Mouse (Mus musculus) ES-E14 (cell line): ENCODE results near the gene Slc44a1.

ENCODE experiments used
- CHD2 ChIP-seq: IDR thresholded peaks from 2 replicates; pipeline ENCODE4 v1.6.1; 2014; ENCODE audit warnings: mild to moderate bottlenecking, low read depth, low read length, inconsistent platforms
- HCFC1 ChIP-seq: IDR thresholded peaks from 2 replicates; pipeline ENCODE4 v1.6.1; 2012; ENCODE audit warnings: low read length, inconsistent platforms, borderline replicate concordance; ENCODE audit not compliant: insufficient read depth
- MAFK ChIP-seq: IDR thresholded peaks from 2 replicates; pipeline ENCODE4 v1.6.1; 2014; ENCODE audit warnings: mild to moderate bottlenecking, low read depth, low read length, inconsistent platforms; ENCODE audit not compliant: insufficient read depth
- ZC3H11A ChIP-seq: IDR thresholded peaks from 2 replicates; pipeline ENCODE4 v1.6.1; 2012; ENCODE audit warnings: low read depth, mild to moderate bottlenecking, inconsistent platforms, low read length, borderline replicate concordance

DNA sequence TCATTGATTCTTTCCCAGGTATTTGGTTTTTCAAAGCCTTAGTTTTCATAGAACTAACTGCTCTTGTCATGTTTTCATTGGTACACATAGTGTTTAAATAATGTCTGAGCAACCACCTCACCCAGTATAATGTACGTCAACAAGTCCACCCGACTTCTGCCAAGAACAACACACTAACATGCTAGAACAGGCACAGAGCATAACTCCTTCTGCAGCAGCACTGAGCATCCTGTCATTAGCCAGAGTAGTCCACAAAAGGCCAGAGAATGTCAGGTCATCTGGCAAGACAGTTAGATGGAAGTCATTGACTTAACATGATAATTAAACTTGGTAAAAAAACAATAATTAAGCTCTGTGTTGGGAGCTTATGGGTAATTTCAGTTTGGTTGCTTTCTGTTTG, 135.3 kb downstream of the Slc44a1 start:
- TF ChIP-seq HCFC1 (no peak), ZC3H11A (no peak), MAFK (no peak), CHD2 (no peak)
